Mouse (Mus musculus) liver, postnatal 0 days (tissue): ENCODE results near the gene Cryz.

Experiments
- CTCF ChIP-seq: sonication (generic); IDR thresholded peaks from 2 replicates; pipeline ENCODE4 v1.5.1; 2016; ENCODE audit warnings: antibody characterized with exemption, low read depth
- EP300 ChIP-seq: IDR thresholded peaks from 2 replicates; pipeline ENCODE4 v1.6.1; 2016; ENCODE audit warnings: antibody characterized with exemption, low read depth, mild to moderate bottlenecking

DNA sequence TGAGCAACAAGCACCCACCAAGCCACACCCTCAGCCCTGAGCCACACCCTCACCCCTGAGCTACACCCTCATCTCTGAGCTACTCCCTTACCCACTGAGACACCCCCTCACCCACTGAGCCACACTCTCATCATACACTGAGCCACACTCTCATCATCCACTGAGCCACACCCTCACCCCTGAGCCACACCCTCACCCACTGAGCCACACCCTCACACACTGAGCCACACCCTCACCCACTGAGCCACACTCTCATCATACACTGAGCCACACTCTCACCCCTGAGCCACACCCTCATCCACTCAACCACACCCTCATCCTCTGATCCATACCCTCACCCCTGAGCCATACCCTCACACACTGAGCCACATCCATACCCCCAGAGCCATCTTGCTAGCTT is 31.8 kb downstream of the Cryz start:
- TF ChIP-seq CTCF, result no peak
- no peak for TF ChIP-seq EP300
